Mouse (Mus musculus) spleen, adult 12 weeks (tissue): Measurements from ENCODE around the gene Gpbp1.

ENCODE experiments used
- DNase-seq: peaks from one replicate; pipeline ENCODE4 v3.0.0; 2022; ENCODE audit warnings: low spot score

Gpbp1 gene

GRCm38 (mm10) chr13:111489802-111490723 lies at the start of gene Gpbp1:
TSS of gene Gpbp1 (minus strand) at chr13:111490111.
- DNase-seq: peak; percentile 100

GRCm38 (mm10) chr13:111537718-111538117 lies 47.8 kb upstream of the Gpbp1 start:
- DNase-seq: no peak

GRCm38 (mm10) chr13:111536207-111536887 lies 46.4 kb upstream of the Gpbp1 start:
- no peak for DNase-seq

- no peak for DNase-seq
These were observed 44.2 kb upstream of the Gpbp1 start for GRCm38 (mm10) chr13:111534131-111534530.

GRCm38 (mm10) chr13:111532178-111532948 lies 42.5 kb upstream of the Gpbp1 start:
- DNase-seq: no peak

GRCm38 (mm10) chr13:111531701-111532100 lies 41.8 kb upstream of the Gpbp1 start:
- DNase-seq: no peak

- no peak for DNase-seq
These were observed 34.4 kb upstream of the Gpbp1 start for GRCm38 (mm10) chr13:111524277-111524676.

- DNase-seq: no peak
These were observed 32.4 kb upstream of the Gpbp1 start for GRCm38 (mm10) chr13:111522336-111522735.

- DNase-seq: no peak
These were observed 30.5 kb upstream of the Gpbp1 start for GRCm38 (mm10) chr13:111520456-111520855.

GRCm38 (mm10) chr13:111518332-111518731 lies 28.4 kb upstream of the Gpbp1 start:
- DNase-seq: no peak

GRCm38 (mm10) chr13:111516385-111517150 lies 26.7 kb upstream of the Gpbp1 start:
- DNase-seq: no peak

GRCm38 (mm10) chr13:111509385-111509784 lies 19.5 kb upstream of the Gpbp1 start:
- DNase-seq: no peak

- DNase-seq: no peak
These were observed 18.7 kb upstream of the Gpbp1 start for GRCm38 (mm10) chr13:111508645-111509044.

GRCm38 (mm10) chr13:111494330-111495029 lies 4.6 kb upstream of the Gpbp1 start:
- DNase-seq: no peak

GRCm38 (mm10) chr13:111491046-111491756 lies 1.3 kb upstream of the Gpbp1 start:
- no peak for DNase-seq

GRCm38 (mm10) chr13:111489502-111489801 lies 459 bp downstream of the Gpbp1 start:
- no peak for DNase-seq

- peak; percentile 50 for DNase-seq
These were observed 1.0 kb downstream of the Gpbp1 start for GRCm38 (mm10) chr13:111488651-111489501.

- no peak for DNase-seq
These were observed 12.2 kb downstream of the Gpbp1 start for GRCm38 (mm10) chr13:111477695-111478094.

- DNase-seq: no peak
These were observed 19.2 kb downstream of the Gpbp1 start for GRCm38 (mm10) chr13:111470562-111471237.
